Mouse (Mus musculus): Measurements from ENCODE around the gene Mcm5. TPM values are rescaled to one million over a fixed set of nuclear protein-coding genes. Genes with fewer than 3 reads are reported as not detected.
A peak's percentile ranks its signal among the peaks of the same experiment; 100 is the strongest.

Gene Mcm5
- polyA plus RNA-seq, 1 experiment from 2014 or later: 204 TPM

DNA sequence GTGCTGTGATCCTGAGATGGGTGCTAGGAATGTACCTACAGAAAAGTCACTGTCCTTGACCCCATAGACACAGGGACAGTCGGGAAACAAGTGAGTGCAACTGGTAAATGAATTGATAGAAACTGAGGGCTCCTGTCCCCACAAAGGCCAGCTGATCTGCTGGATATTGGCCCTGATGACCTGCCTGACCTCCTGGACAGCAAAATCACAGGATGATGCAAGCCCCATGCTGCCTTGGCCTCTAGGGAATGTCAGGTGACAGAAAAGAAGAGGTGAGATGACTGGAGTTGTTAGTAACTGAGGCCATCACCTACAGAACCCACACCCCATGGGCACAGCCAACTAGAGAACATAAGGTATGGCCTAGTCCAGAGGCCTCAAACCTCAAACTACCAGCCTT lies 31.2 kb upstream of the Mcm5 start:
- H3K9ac ChIP-seq (ENCODE audit: low read length): no peak overlapping the region
- H3K4me3 ChIP-seq (ENCODE audit: low read depth, low read length): no peak overlapping the region
- H3K27ac ChIP-seq (ENCODE audit: low read depth, low read length): no peak overlapping the region
- H3K27me3 ChIP-seq (ENCODE audit: control insufficient read depth, insufficient read depth, low read length): no peaks in the 10 kb centered on the region
- WGBS: 80% methylated on average over 1 of the region's 1 CpGs
- H3K4me2 ChIP-seq (ENCODE audit: low read depth): no peak overlapping the region
- ATAC-seq (ENCODE audit: insufficient read depth, low FRiP score, low TSS enrichment): no peak
- H3K36me3 ChIP-seq (ENCODE audit: control insufficient read depth, insufficient read depth, low read length): no peaks in the 10 kb centered on the region
- no peaks in the 10 kb centered on the region for H3K4me1 ChIP-seq (ENCODE audit: control insufficient read depth, insufficient read depth, low read length)
- no peak for DNase-seq (ENCODE audit: low spot score)
- H3K9me3 ChIP-seq (ENCODE audit: control insufficient read depth, low read length): no peaks in the 10 kb centered on the region

DNA sequence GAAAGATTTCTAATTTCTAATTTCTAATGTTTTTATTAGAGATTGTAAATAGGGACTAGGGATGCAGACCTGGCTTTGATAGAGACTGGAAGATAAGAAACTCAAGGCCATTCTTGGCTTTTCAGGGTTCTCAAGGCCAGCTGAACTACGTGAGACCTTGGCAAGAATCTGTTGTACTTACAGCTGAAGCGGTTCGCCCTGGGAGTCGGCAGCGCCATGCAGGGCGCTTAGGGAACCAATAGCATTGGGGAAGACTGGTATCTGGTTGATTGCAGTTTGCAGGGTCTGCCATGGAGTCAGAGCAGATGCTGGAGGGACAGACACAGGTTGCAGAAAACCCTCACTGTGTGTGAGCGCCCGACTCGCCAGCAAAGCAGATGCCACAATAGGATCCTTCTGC lies 30.5 kb upstream of the Mcm5 start:
- no peak overlapping the region for H3K27ac ChIP-seq (ENCODE audit: low read depth, low read length)
- no peak overlapping the region for H3K4me2 ChIP-seq (ENCODE audit: low read depth)
- H3K27me3 ChIP-seq (ENCODE audit: control insufficient read depth, insufficient read depth, low read length): no peaks in the 10 kb centered on the region
- no peak overlapping the region for H3K9ac ChIP-seq (ENCODE audit: low read length)
- H3K9me3 ChIP-seq (ENCODE audit: control insufficient read depth, low read length): no peaks in the 10 kb centered on the region
- H3K36me3 ChIP-seq (ENCODE audit: control insufficient read depth, insufficient read depth, low read length): no peaks in the 10 kb centered on the region
- H3K4me1 ChIP-seq (ENCODE audit: control insufficient read depth, insufficient read depth, low read length): no peaks in the 10 kb centered on the region
- ATAC-seq (ENCODE audit: insufficient read depth, low FRiP score, low TSS enrichment) (no peak), DNase-seq (ENCODE audit: low spot score) (no peak)
- 94% methylated on average over 9 of the region's 9 CpGs for WGBS
- H3K4me3 ChIP-seq (ENCODE audit: low read depth, low read length): no peak overlapping the region

DNA sequence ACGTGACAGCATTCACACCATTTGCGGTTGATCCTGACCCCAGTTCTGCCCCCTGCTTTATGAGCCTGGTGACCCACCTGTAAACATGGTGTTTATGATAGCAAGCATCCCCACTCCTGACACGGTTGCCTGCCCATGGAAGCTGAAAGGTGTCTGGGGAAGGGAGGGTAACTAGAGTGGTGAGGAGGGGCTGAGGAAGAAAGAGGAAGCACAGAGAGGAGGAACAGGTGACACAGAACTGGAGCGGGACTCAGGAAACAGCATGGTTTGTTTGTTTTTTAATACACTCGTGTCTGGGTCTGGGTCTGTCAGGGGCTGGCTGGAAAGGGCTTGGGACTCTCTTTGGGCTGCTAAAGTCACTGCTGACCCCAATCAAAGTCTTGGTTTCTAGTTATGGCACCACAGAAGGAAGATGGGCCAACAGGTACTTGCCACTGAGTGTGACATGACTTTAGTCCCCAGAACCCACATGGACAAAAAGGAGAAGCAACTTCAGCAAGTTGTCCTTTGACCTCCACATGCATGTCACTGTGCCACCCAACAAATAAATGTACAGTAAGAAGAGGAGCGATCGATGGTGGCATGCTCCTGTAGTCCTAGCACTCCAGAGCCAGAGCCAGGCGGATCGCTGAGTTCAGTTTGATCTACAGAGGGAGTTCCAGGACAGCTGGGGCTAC lies 27.9 kb upstream of the Mcm5 start:
- no peaks in the 10 kb centered on the region for H3K27me3 ChIP-seq (ENCODE audit: control insufficient read depth, insufficient read depth, low read length)
- no peak overlapping the region for H3K4me2 ChIP-seq (ENCODE audit: low read depth)
- no peak for DNase-seq (ENCODE audit: low spot score)
- no peak for ATAC-seq (ENCODE audit: insufficient read depth, low FRiP score, low TSS enrichment)
- 77% methylated on average over 9 of the region's 9 CpGs for WGBS
- H3K9me3 ChIP-seq (ENCODE audit: control insufficient read depth, low read length): no peaks in the 10 kb centered on the region
- no peak overlapping the region for H3K27ac ChIP-seq (ENCODE audit: low read depth, low read length)
- H3K4me3 ChIP-seq (ENCODE audit: low read depth, low read length): no peak overlapping the region
- H3K9ac ChIP-seq (ENCODE audit: low read length): no peak overlapping the region
- no peaks in the 10 kb centered on the region for H3K4me1 ChIP-seq (ENCODE audit: control insufficient read depth, insufficient read depth, low read length)
- no peaks in the 10 kb centered on the region for H3K36me3 ChIP-seq (ENCODE audit: control insufficient read depth, insufficient read depth, low read length)

- Histone ChIP-seq H3K27ac (ENCODE audit: low read depth, low read length) (no peak overlapping the region), H3K4me3 (ENCODE audit: low read depth, low read length) (no peak overlapping the region), H3K4me1 (ENCODE audit: control insufficient read depth, insufficient read depth, low read length) (no peaks in the 10 kb centered on the region), H3K4me2 (ENCODE audit: low read depth) (no peak overlapping the region), H3K27me3 (ENCODE audit: control insufficient read depth, insufficient read depth, low read length) (no peaks in the 10 kb centered on the region), H3K9me3 (ENCODE audit: control insufficient read depth, low read length) (no peaks in the 10 kb centered on the region), H3K9ac (ENCODE audit: low read length) (no peak overlapping the region), H3K36me3 (ENCODE audit: control insufficient read depth, insufficient read depth, low read length) (no peaks in the 10 kb centered on the region)
- 82% methylated on average over 6 of the region's 6 CpGs for WGBS
- DNase-seq (ENCODE audit: low spot score) (no peak), ATAC-seq (ENCODE audit: insufficient read depth, low FRiP score, low TSS enrichment) (no peak)
These were observed 27.1 kb upstream of the Mcm5 start for GRCm38 (mm10) chr8:75082181-75082805.

DNA sequence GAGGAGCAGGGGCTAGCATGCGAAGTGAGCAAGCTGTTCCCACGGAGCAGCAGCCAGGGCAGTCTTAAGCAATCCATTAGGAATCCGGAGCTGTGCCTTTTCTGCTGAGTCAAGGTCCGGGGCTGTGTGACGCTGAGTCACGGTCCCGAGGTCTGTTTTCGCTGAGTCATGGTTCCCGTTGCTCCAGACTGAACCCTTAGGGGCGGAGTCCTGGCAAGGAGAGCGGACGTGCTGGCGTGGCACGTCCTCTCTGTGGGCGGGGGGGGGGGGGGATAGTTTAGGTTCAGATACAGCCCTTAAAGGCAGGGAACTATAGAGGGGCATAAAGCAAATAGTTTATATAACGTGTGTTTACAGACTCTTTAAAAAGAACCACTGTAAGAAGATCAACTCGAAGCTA lies 25.5 kb upstream of the Mcm5 start:
- Histone ChIP-seq H3K27me3 (ENCODE audit: control insufficient read depth, insufficient read depth, low read length) (no peaks in the 10 kb centered on the region), H3K36me3 (ENCODE audit: control insufficient read depth, insufficient read depth, low read length) (no peaks in the 10 kb centered on the region), H3K4me2 (ENCODE audit: low read depth) (peak overlapping the region; percentile 31), H3K9ac (ENCODE audit: low read length) (no peak overlapping the region), H3K4me1 (ENCODE audit: control insufficient read depth, insufficient read depth, low read length) (no peaks in the 10 kb centered on the region), H3K27ac (ENCODE audit: low read depth, low read length) (no peak overlapping the region), H3K9me3 (ENCODE audit: control insufficient read depth, low read length) (no peaks in the 10 kb centered on the region), H3K4me3 (ENCODE audit: low read depth, low read length) (no peak overlapping the region)
- ATAC-seq (ENCODE audit: insufficient read depth, low FRiP score, low TSS enrichment): peak; percentile 87
- 7% methylated on average over 17 of the region's 17 CpGs for WGBS
- DNase-seq (ENCODE audit: low spot score): peak; percentile 90

- H3K4me2 ChIP-seq (ENCODE audit: low read depth): no peak overlapping the region
- H3K27me3 ChIP-seq (ENCODE audit: control insufficient read depth, insufficient read depth, low read length): no peaks in the 10 kb centered on the region
- no peaks in the 10 kb centered on the region for H3K9me3 ChIP-seq (ENCODE audit: control insufficient read depth, low read length)
- WGBS: 88% methylated on average over 3 of the region's 3 CpGs
- ATAC-seq (ENCODE audit: insufficient read depth, low FRiP score, low TSS enrichment) (no peak), DNase-seq (ENCODE audit: low spot score) (no peak)
- H3K9ac ChIP-seq (ENCODE audit: low read length): no peak overlapping the region
- no peak overlapping the region for H3K4me3 ChIP-seq (ENCODE audit: low read depth, low read length)
- H3K36me3 ChIP-seq (ENCODE audit: control insufficient read depth, insufficient read depth, low read length): no peaks in the 10 kb centered on the region
- H3K27ac ChIP-seq (ENCODE audit: low read depth, low read length): no peak overlapping the region
- H3K4me1 ChIP-seq (ENCODE audit: control insufficient read depth, insufficient read depth, low read length): no peaks in the 10 kb centered on the region
These were observed 24.8 kb upstream of the Mcm5 start for GRCm38 (mm10) chr8:75084382-75085064.

DNA sequence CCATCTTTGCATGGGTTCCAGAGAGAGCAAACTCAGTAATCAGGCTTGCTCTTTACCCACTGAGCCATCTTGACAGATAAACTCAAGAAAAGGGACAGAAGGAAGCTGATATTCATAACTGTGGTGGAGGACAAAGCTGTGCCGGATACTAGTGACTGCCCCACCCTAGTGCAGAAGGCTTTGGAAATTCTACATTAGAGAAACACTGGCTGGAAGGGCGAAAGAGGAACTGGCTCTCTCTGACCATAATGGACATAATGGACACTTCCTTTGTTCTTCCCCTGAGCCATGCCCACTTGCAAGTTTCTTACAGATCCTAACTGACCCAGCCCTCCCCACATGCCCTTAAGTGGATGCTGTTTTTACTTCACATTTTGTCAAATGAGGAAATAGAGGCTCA lies 23.4 kb upstream of the Mcm5 start:
- ATAC-seq (ENCODE audit: insufficient read depth, low FRiP score, low TSS enrichment) (no peak), DNase-seq (ENCODE audit: low spot score) (no peak)
- H3K4me1 ChIP-seq (ENCODE audit: control insufficient read depth, insufficient read depth, low read length): no peaks in the 10 kb centered on the region
- H3K4me3 ChIP-seq (ENCODE audit: low read depth, low read length): no peak overlapping the region
- 84% methylated on average over 2 of the region's 2 CpGs for WGBS
- no peaks in the 10 kb centered on the region for H3K36me3 ChIP-seq (ENCODE audit: control insufficient read depth, insufficient read depth, low read length)
- H3K27ac ChIP-seq (ENCODE audit: low read depth, low read length): no peak overlapping the region
- no peak overlapping the region for H3K9ac ChIP-seq (ENCODE audit: low read length)
- no peaks in the 10 kb centered on the region for H3K9me3 ChIP-seq (ENCODE audit: control insufficient read depth, low read length)
- no peaks in the 10 kb centered on the region for H3K27me3 ChIP-seq (ENCODE audit: control insufficient read depth, insufficient read depth, low read length)
- H3K4me2 ChIP-seq (ENCODE audit: low read depth): no peak overlapping the region

DNA sequence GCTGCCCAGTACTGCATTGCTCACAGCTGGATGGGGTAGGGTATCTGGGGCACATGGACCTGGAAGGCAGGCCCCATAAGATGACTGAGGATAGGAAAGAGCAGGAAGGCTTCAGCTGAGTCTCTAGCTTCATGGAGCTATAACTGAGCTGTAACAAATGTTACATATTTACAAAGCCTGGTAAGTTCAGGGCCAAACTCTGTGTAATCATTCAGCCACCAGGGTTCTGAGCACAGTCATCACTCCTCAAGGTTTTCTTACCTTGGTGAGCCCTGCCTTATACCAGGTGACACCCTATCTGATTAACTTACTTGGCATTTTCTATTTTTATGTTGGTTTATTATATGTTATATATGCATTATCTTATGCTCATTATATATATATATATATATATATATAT lies 22.2 kb upstream of the Mcm5 start:
- ATAC-seq (ENCODE audit: insufficient read depth, low FRiP score, low TSS enrichment): no peak
- Histone ChIP-seq H3K9ac (ENCODE audit: low read length) (no peak overlapping the region), H3K4me1 (ENCODE audit: control insufficient read depth, insufficient read depth, low read length) (no peaks in the 10 kb centered on the region), H3K27ac (ENCODE audit: low read depth, low read length) (no peak overlapping the region), H3K4me2 (ENCODE audit: low read depth) (no peak overlapping the region), H3K9me3 (ENCODE audit: control insufficient read depth, low read length) (no peaks in the 10 kb centered on the region), H3K4me3 (ENCODE audit: low read depth, low read length) (no peak overlapping the region), H3K36me3 (ENCODE audit: control insufficient read depth, insufficient read depth, low read length) (no peaks in the 10 kb centered on the region), H3K27me3 (ENCODE audit: control insufficient read depth, insufficient read depth, low read length) (no peaks in the 10 kb centered on the region)
- DNase-seq (ENCODE audit: low spot score): no peak

Measured in neural tube, embryonic 11.5 days (tissue).